Mouse (Mus musculus): ENCODE measurements around the gene Snx7.

Snx7 gene

DNA sequence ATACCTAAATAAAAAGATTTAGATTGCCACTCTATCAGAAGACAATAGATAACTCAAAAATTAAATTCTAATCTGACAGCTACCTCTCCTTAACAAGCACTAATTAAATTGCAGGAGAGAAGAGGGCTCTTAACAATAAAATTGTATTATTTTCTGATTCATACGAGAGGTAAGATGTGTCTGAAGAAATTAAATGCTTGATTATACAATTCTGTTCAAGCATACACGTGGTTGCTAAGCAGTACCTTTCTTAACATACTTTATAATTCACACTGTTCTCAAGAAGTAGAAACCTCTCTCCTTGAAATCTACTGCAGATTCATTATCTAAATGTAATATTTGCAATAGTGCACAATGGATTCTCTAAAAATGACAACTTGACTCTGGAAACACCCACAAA lies 54.5 kb downstream of the Snx7 start:
- no peak for DNase-seq

DNA sequence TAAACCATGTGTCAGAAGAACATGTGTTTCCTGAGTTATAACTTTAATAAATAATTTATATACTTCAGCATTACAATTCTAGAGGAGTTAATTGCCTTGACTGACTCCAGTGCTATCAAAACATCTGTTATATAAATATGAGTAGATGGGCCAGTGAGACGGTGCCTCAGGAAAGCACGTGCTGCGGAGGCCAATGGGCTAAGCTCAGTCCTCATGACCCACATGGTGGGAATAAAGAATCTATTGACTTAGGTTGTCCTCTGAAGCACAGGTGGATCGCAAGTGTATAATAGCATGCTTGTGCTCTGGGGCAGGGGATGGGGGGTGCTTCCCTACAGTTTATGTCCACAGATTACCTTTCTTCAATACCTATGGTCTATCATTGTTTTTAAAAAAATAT lies 56.6 kb downstream of the Snx7 start:
- DNase-seq, result no peak

DNA sequence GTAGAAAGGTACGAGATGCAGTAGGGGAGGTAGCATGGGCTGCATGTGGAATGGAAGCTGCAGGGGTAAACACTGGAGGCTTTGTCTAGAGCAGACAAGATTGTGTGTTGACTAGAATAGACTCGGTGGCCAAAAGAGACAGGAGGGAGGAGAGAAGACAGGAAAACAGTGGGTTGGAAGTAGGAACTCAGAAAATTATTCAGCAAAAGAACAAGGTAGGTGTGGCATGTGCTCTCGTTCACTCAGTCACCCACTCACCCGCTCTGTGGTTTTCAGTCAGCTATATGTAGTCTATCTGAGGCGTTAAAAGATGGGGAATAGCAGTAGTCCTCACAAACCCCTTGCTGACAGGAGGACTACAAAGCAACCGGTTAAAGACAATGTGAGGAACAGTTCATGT lies 63.0 kb downstream of the Snx7 start:
- DNase-seq, result no peak

DNA sequence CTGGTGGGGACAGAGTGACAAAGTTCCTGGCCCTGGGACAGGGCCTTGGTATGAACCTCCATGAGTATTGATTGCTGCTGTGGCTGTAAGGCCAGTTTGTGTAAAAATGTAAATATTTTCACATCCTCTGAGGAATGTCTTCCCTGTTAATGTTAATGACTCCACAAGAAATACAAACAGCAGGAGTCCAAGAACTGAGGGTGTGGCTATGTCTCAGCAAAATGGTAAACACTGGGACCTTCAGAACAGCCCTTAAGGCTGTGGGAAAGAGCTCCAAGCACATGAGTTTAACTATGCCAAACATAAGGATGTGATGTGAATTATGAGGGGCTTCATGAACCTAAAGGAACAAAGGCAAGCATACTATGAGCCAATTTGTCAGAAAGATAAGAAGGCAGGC lies 74.2 kb downstream of the Snx7 start:
- DNase-seq, result no peak

DNA sequence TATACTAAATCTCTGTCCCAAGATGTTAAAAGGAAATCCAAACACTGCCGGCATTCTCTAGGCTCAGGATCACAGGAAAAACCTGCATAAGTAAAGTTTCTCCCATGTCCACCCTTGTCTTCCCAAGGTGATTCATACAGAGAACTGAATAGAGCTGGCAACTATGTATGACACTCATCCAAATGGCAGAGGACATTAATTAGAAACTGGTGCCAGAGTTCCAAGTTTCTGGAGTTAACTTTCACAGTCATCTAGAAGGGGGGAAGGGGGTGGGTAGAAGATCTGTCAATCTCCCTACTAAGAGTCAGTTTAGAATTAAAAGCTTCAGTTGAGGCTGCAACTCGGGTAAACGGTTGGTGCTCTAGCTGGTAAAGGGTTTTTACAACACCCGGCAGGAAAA lies 76.8 kb downstream of the Snx7 start:
- DNase-seq, result no peak

DNA sequence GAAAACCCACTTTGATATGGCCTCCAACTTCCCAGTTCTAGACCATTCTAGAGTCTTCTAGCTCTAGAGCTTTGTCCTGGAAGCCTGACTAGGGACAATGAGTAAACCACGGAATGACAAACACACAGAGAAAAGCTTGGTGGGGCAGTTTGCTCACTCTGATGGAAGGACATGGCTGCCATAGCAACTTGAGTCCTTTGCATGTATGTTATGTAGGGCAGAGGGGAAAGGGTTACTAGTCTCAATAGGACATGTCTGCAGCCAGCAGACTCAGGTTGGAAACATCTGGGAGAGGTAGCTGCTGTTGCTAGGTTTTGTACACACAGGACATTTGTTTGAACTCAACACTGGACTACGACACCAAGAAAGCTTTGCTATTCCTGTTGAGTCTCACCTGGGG lies 77.5 kb downstream of the Snx7 start:
- no peak for DNase-seq

DNA sequence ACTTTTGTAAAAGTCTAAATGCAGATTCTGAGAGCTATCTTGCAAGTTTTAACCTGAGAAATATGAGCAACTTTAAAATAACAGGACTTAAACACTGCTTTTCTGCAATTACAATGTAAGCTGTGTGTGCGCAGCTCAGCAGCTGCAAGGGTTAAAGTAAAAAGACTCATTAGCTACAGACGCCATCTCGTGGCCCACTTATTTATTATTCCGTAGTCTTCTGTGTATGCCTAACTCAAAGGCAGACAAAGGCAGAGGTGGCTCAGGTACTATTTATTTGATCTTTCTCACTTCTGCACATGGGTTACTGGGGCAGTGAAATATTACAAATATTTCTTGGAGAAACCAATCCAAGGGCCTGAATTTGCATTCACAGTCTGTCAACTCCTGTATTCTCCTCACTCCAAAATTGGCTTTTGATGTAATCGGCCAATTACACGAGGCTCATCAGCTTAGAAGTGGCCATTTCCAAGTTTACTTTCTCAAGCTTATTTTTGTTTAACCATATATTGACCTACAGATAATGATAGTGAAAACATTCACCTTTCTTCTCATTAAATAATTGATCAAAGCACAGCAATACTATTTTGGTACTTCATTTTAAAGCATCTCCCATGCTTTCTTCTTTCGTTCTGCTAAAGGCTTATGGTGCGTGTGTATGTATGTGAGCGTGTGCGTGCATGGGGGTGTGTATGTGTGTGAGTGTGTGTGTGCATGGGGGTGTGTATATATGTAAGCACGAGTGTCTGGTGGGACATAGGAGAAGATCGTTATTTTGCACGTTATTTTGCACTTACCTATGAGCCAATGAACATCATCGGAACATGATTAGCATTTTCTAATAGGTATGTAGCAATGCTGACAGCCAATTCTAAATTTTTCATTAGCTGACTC lies 79.7 kb downstream of the Snx7 start:
- DNase-seq, result peak; percentile 79 to 83

DNA sequence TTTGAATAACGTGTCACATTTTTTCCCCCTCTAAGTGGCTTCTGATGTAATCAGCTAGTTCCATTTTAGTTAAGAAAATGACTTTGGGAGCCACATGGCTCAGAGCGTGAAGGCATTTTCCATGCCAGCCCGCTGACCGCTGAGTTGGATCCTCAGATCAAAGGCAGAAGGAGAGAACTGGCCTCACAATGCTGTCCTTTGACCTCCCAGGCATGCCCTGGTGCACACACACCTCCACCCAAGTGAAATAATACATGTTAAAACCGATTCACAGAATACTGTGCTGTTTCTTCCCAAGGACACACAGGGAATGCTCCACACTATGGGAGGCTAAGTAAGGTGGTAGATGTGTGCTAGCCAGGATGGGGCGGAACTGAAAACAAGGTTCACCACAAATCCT lies 81.5 kb downstream of the Snx7 start:
- peak; percentile 8 to 9 for DNase-seq

DNA sequence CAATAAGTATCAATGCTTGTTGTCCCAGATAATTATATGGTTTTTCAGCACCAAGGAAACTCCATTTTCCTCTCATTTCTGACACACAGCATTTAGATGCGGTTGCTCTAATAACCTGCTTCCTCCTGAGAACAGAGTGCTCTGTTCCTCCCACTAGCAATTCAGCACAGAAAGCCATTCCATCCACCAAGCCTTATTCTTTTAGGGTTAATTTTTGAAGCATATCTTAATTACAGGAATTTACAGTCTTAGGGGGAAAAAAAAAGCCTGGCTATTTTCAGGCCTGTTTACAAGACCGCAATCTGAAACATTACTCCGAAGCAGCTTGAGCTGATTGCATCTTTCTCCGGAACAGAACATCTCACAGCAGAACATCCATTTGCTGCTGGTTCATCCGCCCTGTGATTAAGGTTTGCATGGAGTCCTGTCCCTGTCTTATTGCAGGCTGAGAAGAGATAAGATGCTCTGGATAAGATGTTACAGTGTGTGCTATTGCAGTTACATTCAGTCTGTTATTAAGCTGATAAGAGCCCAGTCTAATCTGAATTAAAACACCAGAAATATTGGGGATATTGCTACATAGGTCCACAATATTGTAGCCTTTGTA lies 116.5 kb downstream of the Snx7 start:
- DNase-seq, result no peak

DNA sequence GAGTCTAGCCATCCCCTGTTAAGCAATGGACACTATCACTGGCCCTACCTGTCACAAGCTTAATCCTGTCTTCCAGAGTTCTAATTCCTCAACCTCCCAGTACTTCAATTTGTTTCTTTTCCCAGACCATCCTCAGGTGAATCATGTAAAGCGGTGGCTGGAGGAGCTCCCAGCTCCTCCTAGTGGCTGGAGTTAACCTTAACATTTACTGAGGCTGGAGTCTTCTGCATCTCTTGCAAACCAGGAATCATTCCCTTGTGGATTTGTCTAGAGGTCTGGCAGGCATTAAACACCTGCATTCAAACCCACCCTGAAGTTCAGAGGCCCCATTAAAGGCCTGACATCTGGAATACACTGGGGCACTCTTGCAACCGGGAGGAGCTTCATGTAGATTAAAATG lies 117.1 kb downstream of the Snx7 start:
- DNase-seq, result peak; percentile 39 to 49

DNA sequence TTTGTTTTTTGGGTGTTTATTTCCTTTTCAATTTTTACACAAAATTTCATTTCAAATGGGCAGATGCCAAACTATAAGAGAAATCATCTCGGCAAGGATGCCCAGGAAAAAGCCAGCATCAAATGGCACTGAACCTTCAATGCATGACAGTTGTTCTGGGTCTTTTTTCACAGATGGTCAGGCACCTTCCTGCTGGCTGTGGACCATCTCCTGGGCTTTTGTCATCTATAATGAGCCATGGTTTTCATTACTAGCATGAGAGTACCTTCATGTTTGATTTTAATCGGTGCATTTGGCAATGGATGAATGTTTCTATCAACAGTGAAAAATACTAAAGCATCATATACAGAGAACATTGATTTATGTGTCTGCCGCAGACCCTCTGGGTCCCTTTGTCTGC lies 119.5 kb downstream of the Snx7 start:
- peak; percentile 73 to 78 for DNase-seq

DNA sequence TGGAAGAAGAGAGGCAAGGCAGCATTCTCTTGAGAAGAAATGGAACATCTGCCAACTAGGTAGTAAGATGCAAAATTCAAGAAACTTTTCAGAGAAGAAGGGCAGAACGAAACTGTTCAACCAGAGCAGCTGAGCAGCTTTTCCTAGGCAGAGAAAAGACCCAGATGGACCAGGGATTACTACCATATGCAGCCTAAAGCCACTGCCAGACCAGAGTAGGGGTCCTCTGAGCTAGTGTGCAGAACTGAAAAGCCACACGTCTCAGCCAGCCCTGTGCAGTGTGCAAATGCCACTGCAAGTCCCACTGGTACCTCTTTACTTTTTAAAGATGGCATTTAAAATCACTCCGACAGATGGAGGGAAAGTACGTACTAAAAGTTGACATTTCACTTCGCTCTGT lies 129.0 kb downstream of the Snx7 start:
- DNase-seq, result peak; percentile 78 to 82

DNA sequence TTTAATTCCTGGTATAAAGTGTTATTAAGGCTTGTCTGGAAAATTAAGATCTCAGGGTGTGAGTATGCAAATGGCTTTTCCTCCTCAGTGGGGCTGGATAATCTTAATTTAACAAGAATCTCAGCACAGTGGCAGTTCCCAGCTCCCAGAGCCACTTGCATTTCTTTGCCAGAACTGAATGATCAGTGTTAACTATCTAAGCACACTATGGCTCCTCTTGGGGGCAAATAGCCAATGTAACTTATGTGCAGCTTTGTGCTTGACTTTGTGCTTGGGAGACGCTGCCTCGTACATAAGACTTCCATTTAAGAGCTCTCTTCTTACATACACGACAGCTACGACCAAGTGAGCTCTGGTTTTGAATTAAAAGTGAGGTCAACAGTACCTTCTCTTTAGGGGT lies 136.1 kb downstream of the Snx7 start:
- DNase-seq, result peak; percentile 33 to 48

All from cerebellum, postnatal 10 days (tissue).